Mouse (Mus musculus): Measurements from ENCODE around the gene Glod4.

DNA sequence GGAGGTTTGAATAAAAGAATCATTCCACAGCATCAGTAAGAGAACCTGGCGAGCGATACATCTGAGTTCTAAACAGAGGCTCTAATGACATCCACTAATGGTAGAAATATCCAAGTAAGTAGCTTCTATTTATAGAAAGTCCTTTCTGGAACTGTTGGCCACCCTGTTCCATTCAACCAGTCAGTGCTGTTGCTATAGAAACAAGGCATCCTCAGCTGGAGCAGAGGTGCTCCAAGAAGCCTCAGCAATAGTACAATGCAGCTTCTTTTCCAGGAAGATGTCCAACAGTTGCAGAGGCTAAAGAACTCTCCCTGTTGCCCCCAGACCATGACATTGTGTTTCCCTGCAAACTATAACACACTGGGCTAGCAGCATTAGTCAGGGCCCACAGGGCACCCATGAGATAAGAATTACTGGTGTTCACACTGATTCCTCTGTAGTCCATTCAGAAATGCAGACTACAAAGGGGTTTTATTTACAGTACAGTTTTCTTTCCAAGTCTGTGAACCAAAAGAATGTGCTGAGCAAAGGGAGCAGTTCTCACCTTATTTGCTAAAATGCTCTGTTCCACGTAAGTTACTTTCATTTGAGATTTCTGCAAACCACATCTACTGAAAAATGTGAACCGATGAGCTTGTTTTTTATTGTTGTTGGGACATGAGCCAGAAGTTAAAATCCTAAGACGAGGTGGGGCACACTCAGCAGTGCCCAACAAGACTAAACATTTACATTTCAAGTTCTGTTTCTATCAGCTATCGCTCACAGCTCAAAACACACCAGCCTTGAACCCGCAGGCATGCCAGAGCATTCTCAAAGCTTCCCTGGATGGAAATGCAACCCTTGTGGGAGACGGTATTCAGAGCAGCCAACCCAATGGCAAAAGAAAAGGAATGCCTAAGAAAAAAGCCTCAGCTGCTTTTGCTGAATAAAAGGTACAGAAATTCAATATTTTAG lies 95.2 kb downstream of the Glod4 start:
- TF ChIP-seq CTCF (IDR thresholded peaks at IDR 0.05; ENCODE audit: borderline replicate concordance, insufficient read depth, low read length): no peak
- no peak for TF ChIP-seq POLR2A (IDR thresholded peaks at IDR 0.05; ENCODE audit: low read depth, low read length)
